Mouse (Mus musculus) frontal cortex, postnatal 14 days (tissue): ENCODE results near the gene Dvl1.
A peak's percentile ranks its signal among the peaks of the same experiment; 100 is the strongest.

Source experiments
- DNase-seq, 2 experiments: peaks; one replicate each; pipeline ENCODE4 v3.0.0; 2022; ENCODE audit warnings: low spot score in 2 of 2

Dvl1 gene

DNA sequence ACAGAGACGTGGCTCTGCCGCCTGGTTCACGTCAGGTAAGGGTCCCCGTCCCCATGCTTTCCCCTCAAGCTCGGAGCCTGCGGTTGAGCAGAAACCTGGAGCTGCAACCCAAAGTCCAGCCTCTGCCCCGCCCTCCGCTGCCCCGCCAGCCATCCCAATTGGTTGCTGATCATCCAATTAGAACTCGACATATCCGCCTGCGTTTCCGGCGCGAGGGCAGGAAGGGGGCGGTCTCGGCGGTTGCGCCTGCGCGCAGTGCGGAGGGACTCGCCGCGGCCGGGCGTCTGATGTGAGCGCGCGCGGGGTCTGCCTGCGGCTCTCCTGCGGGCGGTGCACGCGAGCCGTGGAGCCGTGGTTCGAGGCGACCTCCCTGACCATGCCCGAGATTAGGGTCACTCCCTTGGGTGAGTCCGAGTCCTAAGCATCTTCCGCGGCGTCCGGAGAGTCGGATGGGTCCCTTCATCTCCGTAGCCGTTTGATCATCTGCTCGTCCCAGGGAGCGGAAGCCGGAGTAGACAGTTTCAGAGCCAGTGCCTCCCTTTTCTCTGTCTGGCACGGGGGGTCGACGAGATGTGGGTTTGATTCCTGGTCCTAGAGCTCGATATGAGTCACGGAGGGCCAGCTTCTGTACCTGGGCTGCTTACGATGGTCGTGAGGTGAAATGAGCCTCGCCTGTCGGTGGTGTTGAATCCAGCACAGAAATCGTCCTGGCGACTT is 22.3 kb downstream of the Dvl1 start, which contains the start of the genes Cptp and Ints11:
Cptp (minus strand) TSS at position 124 of the 717 bp plus-strand sequence.
Ints11 (plus strand) TSS at position 230 of the 717 bp plus-strand sequence.
- DNase-seq: peak; percentile 92 to 97

DNA sequence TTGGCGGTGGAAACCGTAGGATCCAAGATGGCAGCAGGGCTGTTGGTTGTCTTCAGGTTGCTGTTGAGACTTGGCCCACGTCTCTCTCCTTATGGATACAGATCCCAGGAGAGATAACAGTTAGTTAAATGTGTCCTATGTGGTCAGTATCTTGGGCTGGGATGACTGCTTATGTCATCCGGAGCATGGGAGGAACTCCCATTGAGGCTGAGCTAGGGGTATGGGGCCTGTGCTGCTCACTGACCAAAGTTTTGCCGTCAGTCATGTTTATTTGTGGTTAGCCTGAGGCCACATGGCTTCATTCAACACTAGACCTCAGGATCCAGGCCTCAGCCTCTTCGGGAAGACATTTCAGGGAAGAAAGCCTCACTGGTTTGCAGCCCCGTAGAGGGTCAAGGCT is 24.2 kb downstream of the Dvl1 start:
- no peak for DNase-seq

DNA sequence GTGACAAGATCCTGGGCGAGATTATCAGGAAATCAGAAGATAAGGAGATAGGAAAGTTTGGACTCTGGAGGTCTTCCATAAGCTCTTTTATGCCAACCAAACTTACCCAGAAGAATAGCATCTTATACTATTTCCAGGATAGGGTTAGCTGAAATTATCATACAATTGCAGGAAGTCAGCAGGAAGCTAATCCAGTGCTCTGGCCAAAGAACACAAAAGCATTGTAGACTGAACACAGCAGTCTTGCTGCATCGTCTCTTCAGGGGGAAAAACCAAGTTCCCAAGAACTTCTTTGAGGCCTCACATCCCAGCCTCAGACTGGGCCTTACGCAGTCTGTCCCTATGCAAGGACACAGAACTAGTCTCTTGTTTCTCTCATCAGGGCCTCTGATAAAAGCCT is 36.4 kb downstream of the Dvl1 start:
- no peak for DNase-seq

DNA sequence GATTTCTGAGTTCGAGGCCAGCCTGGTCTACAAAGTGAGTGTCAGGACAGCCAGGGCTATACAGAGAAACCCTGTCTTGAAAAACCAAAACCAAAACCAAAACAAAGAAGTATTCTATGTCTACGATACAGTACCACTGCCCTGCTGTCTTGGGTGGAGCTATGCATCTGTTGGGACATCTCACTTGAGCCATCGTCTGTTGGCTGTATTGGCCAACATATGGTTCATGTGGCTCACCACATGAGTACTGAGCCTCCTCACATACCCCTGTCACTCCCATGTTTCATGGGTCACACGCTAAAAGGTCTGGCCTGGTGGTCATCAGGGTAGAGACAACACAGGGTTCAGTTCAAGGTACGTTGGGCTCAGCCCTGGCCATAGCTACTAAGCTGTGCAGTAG is 39.1 kb downstream of the Dvl1 start:
- no peak for DNase-seq

DNA sequence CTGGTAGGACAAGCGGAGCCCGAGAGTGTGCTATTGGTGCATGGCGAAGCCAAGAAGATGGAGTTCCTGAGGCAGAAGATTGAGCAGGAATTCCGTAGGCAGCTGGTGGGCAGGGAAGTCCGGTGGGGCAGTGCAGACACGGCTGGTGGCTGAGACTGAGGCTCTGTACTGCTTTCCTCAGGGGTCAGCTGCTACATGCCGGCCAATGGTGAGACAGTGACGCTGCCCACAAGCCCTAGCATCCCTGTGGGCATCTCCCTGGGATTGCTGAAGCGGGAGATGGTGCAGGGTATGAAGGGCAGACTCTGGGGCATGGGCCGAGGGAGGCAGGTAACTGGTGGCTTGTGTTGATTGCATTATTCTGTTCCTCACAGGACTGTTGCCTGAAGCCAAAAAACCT is 40.5 kb downstream of the Dvl1 start:
- no peak for DNase-seq

DNA sequence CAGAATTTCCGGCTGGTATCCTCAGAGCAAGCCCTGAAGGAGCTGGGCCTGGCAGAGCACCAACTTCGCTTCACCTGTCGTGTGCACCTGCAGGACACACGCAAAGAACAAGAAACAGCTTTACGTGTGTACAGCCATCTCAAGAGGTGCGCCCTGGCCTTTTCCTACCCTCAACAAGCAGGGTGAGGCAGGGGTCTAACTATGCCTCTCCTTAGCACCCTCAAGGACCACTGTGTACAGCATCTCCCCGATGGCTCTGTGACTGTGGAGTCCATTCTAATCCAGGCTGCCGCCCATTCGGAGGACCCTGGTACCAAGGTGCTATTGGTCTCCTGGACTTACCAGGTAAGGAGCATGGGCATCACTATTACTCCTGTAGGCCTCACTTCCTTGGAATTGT is 41.0 kb downstream of the Dvl1 start:
- DNase-seq: peak in 1 of 2 experiments; percentile 3

DNA sequence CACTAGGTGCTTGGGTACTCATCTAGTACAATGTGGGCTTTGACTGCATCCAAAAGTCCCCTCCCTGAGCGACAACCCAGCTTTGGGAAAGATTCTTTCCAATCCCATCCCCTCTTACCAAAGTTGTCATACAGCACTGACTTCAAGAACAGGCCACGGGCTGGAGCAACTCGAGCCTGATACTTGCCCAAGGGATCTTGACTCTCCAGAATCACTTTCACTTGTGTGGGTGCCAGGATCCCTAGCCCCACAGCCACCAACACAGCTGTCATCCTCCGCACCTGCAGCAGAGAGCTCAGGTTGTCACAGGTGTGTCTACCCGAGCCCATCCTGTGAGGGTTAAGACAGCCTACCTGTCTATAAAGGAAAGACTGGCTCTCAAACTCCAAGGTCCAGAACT is 42.1 kb downstream of the Dvl1 start:
- DNase-seq: peak in 1 of 2 experiments; percentile 3

DNA sequence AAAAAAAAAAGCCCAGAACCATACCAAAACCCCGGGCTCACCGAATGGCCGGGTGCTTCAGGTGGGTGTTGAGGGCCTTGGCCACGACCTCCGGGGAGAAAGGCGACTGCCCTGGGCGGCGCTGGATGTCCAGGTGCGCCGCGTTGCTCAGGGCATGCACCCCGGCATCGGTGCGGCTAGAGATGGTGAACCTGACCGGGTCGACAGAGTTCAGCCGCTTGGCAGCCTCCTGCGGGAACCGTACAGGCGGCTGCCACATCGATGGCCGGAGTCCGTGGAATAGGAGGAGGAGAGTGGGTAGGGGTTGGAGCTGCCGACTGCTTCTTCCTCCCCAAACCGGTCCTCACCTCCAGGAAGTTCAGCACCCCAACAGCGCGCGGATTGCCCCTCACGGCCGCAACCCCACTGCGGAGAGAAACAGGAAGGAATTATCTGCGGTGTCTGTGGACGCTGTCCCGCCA is 43.8 kb downstream of the Dvl1 start:
- DNase-seq: peak in 1 of 2 experiments; percentile 29

DNA sequence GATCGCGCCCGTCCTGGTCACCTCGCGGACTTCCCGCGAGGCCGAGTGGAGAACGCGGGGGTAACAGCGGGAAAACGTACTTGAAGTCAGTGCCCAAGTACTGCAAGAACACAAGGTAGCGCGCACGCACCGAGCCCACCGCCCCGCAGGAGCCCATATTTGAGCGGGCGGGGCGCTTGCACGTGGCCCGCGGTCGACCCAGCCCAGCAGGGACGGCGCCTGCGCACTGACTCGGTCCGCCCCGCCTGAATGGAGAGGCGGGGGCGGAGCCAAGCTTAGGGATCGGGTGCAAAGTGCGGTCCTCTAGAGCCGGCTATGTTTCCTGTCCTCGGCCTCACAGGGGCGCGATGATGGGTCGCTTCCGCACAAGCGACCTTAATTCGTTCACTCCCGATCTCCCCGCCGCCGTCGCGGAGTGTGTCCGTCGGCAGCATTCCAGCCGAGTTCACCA is 44.4 kb downstream of the Dvl1 start, which contains the start of the genes Pusl1 and Acap3:
Pusl1 (minus strand) TSS at position 231 of the 451 bp plus-strand sequence.
Acap3 (plus strand) TSS at position 272 of the 451 bp plus-strand sequence.
- DNase-seq: peak; percentile 93

DNA sequence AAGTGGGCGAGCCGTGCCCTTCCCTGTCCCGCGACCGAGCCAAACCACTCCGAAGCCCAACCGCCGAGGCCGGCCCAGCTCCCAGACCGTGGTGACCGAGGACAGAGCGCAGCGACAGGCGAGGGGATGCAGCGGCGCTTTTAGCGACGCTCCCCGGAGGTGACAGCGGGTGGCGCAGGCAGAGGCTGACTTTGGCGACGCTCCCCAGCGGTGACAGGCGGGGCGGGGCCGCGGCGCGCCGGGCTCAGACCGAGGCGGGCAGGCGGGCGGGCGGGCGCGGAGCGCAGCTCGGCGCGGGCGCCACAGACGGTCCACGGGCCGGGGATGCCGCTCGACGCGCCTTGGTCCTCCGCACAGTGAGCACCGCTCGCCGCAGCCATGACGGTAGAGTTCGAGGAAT is 44.8 kb downstream of the Dvl1 start:
- peak in 1 of 2 experiments; percentile 71 for DNase-seq

DNA sequence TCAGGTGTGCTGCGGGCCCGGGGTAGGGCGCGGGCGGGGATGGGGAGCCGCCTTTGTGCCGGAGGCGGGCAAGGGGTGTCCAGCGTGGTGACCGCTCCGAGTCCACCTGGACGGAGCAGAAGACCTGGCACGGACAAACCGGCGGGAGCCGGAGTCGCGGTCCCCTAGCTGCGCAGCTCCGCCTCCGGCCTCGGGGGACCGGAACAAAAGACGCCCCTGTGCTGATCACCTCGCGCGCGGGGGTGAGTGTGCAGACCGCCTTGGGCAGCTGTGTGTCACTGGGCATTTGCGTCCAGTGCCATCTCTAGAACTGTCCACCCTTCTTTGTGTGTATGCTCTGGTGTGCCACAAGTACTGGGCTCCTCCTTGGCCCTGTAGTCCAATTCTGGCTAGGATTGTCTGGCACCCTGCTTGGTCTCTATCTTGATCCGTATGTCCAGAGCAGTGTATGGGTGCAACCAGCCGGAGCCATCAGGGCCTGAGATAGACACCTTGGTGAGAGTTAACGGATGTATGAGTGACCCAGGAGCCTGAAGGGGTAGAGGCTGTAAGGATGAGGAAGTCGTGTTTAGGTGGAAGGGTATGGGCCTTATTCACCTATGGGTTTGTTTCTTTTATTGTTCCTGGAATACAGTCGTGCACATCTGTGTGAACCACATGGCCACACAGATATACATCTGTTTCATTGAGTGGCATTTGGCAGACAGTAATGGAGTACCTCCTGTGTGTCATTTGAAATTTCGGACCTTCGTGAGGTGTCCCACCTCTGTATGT is 45.4 kb downstream of the Dvl1 start:
- peak; percentile 27 to 34 for DNase-seq

DNA sequence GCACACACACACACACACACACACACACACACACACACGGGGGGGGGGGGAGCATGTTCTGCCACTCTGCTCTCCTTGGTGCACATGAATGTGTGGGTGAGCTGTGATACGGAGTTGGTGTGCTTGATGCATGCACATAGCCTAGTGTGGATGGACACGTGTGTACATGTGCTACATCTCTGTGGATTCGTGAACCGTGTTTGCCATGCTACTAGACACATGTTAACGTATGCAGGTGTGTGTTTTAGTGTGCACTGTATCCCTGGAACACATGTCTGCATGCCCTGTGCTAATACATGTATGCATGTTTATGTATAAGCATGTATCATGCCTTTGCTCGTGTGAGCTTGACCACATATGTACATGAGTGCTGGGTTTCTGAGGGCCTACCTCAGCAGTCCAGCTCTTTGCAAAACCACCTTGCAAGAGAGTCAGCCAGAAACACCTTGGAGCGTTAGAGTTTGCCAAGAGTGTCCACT is 46.0 kb downstream of the Dvl1 start:
- DNase-seq: peak; percentile 4 to 6

DNA sequence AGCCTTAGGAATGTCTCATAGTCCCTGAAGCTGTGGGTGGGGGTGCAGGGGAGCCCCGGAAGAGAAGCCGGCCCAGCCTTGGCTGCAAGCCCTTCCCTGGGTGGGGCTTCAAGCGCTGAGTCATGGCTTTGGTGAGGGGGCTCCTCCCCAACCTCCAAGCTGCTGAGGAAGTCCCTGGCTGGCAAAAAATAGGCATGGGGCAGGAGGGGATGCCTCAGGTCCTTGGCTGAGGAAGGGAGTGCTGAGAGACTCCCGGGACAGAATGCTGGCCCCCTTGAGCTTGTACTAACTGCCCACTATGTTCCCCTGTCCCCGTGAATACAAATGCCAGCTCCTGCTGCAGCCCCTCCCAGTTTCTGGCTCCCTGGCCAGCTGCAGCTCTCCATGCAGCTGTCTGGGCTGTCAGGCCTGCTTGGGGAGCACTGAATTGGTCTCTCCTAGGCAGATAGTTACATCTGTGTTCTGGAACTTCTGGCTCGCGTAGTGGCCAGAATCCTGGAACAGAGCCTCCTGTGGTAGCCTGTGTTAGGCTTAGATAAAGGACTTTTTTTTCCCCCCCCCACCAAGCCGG is 47.2 kb downstream of the Dvl1 start:
- peak; percentile 67 for DNase-seq

DNA sequence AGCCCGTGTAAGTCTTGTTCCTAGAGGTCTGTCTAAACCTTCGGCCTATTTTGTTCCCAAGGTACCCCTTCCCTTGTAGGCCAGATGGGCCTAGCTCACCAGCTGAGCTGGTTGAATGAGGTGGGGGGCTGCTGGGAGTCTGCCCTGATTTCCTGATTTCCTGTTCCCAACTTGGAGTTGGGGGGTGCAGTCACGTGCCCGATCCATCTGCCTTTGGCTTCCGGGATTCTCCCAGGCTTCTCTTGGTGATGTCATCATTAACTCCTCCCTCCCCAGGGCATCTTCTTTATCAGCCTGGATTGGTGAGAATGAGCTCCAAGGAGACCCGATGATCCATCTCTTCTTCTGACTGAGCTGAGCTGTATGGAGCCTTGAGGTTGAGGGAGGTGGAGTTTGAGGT is 48.0 kb downstream of the Dvl1 start:
- peak; percentile 74 to 77 for DNase-seq

DNA sequence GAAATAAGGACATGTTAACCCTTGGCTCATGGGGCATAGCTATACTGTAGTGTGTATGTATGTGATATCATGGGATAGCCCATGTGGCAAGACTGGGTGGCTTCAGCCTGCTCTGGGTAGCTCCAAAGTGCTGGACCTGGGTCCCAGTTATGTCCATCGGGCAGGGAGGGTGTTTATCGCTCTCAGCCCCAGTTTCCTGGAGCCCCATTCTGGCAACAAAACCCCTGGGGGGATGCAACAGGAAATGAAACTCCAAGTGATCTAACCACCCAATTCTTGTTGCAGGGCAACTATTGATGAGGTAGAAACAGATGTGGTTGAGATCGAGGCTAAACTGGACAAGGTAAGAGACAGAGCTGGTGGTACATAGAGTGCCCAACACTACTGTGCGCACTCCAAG is 48.6 kb downstream of the Dvl1 start:
- peak in 1 of 2 experiments; percentile 3 for DNase-seq

DNA sequence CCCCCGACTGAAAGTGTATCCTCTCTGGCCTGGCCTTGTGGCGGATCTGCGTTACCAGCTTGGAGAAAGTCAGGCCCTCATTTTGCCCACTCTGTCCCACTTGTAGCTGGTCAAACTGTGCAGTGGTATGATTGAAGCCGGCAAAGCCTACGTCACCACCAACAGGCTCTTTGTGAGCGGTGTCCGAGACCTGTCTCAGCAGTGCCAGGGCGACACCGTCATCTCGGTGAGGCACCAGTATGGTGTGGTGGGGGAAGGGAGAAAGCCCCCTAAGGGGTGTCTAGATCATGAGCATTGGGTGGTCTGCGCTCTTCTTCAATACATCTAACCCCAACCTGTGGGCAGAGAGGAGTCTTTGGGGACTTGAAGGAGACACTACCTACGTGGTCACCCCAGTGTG is 49.3 kb downstream of the Dvl1 start:
- peak in 1 of 2 experiments; percentile 3 for DNase-seq

DNA sequence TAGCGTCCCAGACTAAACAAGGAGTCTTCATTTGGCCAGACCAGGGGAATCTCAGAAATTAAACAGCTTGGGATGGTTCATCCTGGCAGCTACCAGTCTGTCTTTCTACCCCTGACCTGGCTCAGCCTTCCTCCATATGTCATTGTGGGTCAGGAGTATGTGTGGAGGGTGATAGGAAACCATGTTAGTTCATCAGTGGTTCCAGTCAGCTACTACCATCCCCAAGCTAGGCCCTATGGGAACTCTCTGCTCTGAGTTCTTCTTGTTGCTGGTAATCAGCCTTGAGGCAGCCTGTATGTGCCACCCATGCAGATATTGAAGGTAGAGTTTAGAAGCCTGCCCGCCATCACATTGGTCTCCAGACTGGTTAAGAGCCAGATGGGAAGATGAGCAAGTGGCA is 51.1 kb downstream of the Dvl1 start:
- no peak for DNase-seq

DNA sequence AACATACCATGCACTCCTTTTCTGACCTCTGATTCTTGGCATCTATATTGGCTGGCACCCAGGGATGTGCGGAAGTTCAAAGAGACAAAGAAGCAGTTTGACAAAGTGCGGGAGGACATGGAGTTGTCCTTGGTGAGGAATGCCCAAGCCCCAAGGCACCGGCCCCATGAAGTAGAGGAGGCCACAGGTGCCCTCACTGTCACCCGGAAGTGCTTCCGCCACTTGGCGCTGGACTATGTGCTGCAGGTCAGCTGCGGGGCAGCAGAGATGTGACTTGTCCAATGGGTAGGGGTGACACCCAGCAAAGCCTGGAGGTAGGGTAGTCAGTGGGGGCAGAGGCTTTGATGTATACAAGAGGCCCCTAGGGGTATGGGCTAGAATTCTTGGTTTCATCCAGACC is 52.2 kb downstream of the Dvl1 start:
- DNase-seq: peak in 1 of 2 experiments; percentile 3

DNA sequence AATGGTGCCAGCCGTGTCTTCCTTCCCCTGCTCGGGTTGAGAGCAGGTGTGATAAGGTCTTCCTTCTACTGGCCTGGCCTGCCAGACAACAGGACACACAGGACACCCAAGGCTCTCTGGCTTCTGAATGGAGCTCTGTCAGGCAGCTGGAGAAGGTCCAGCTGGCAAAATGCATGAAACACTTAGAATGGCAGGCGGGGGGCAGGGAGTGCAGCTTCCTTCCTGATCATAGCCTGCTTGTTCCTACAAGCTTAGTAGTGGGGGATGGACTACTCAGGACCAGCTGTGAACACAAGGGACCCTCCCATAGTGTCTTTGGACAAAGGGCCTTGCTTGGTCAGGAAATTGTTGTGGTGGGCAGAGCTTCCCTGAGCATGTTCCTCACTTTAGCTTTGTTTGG is 54.0 kb downstream of the Dvl1 start:
- DNase-seq: peak; percentile 32 to 52

DNA sequence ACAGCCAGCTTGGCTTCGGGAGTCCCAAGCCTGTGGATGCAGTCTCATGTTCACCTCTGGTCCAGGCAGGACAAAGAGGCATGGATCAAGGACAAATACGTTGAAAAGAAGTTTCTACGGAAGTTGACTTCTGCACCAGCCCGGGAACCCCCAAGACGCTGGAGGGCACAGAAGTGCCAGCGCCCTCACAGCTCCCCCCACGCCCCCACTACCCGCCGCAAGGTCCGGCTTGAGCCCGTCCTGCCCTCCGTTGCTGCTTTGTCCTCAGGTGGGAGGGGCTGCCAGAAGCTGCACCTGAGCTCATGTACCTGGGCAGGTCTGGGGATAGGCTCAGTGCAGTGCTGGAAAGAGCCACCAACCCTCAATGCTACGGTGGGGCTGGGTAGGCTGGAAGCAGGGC is 56.0 kb downstream of the Dvl1 start:
- DNase-seq: peak in 1 of 2 experiments; percentile 3

DNA sequence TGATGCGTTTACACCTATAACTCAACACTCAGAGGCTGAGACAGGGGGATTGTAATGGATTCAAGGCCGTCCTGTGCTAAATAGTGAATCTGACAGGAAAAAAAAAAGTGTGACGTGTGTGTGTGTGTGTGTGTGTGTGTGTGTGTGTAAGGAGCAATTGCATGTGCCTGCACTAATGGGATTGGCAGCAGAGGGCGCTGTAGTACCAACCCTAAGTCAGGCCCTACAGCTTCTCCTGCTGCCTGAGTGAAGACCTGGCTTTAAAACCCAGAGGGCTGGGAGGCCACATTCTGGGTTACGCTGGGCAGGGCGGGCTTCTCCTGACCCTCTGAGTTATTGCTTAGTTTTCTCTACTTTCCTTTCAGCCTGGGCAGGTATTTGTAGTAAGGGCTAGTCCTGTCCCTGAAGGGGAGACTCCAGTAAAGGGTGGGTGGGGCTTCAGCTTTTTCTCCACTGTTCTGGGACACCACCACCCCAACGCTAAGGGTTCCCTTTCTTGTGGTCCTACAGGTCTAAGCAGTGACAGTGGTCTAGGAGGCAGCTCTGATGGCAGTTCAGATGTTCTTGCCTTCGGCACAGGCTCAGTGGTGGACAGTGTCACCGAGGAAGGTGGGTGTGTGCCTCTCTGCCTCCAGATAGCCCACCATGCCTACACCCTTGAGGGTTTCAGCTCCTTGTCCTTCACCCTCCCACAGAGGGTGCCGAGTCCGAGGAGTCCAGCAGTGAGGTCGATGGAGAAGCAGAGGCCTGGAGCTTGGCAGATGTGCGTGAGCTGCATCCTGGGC is 57.3 kb downstream of the Dvl1 start:
- DNase-seq: peak; percentile 8
